Mouse (Mus musculus): ENCODE measurements at regions not wholly inside any gene's neighbourhood (a gene's known extent, or its start where the extent isn't known, plus 50 kb on each side); places are given as distances from the start of the nearest gene placed in this dataset.
A peak's percentile ranks its signal among the peaks of the same experiment; 100 is the strongest.

DNA sequence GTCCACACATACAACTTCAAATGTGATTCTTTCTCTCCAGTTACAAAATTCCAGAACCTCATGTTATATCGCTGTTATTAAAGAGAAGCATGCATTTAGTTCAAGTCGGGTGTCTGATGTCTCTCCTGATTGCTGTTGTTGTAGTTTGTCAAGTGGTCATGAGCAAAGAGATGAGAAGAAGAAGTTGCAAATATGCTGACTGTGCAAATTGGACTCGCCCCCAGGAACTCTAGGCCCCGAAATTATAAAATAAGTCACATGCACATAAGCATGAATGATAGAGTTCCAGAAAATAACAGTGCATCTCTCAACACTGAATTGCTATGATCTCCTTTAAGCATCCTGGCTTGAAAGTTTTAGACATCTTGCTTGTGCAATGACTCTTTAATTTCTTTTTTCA lies 53.3 kb downstream of the Kif2b start:
- Histone ChIP-seq H3K36me3 (no peaks in the 10 kb centered on the region), H3K9me3 (no peaks in the 10 kb centered on the region), H3K4me3 (no peak overlapping the region), H3K27ac (no peak overlapping the region), H3K4me1 (replicated peaks) (no peaks in the 10 kb centered on the region), H3K27me3 (ENCODE audit: insufficient read depth, poor library complexity, severe bottlenecking) (no peaks in the 10 kb centered on the region)
- 86% methylated on average over 4 of the region's 4 CpGs for WGBS
- no peak for DNase-seq (ENCODE audit: low spot score)

DNA sequence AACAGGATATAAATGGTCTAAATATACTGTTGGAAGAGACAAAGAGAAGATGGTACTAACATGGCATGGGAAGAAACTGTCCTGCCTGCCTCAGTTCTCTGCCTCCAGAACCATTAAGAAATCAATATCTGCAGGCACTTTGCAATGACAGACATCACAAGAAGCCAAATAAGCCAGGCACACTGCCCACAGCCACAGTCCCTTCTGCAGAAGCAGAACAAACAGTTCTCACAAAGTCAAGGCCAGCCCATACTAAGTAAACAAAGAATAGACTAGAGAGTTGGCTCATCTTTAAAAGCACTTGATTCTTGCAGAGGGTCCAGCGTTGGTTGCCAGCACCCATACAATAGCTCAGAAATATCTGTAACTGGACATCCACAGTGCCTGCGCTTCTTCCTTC lies 98.1 kb downstream of the Kif2b start:
- Histone ChIP-seq H3K9me3 (no peaks in the 10 kb centered on the region), H3K36me3 (no peaks in the 10 kb centered on the region), H3K4me1 (replicated peaks) (no peaks in the 10 kb centered on the region), H3K4me3 (no peak overlapping the region), H3K27me3 (ENCODE audit: insufficient read depth, poor library complexity, severe bottlenecking) (no peaks in the 10 kb centered on the region), H3K27ac (no peak overlapping the region)
- no peak for DNase-seq (ENCODE audit: low spot score)
- WGBS: 92% methylated on average over 2 of the region's 2 CpGs

DNA sequence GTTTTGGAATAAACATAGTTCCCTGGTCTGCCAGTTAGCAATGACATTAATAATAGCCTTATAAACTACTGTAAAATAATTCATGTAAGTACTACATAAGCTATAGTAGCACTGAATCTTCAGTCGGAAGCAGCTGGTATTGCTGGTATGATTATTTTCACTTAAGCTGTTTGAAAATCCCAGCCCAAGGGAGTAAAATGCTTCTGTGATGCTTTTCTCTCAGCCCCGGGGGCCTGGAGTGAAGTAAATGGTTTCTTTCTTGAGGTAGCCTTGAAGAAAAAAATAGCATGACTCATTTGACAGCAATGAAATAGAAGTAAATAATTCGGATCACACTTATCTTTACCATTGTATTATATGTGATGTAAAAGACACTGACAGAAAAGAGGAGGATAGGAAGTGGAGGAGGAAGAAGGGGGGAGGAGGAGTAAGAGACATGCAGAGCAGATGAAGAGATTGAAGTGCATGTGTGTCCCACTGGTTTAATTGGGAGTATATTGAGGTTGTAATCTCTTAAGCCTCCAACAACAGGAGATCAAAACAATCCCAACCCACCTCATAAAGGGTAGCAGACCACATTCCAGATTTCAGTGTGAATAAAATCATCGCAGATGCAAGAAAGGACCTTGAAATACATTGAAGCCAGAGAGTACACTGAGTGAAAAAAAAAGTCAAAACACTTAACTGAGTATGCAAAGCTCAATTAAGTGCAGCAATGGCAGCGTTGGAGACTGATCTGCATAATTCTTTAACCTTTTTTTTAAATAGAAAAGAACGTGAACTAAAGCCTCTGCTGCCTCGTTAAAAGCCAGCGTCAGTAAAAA lies 113.6 kb downstream of the Kif2b start:
- no peaks in the 10 kb centered on the region for H3K9me3 ChIP-seq
- no peak overlapping the region for H3K4me3 ChIP-seq
- H3K27ac ChIP-seq: no peak overlapping the region
- H3K27me3 ChIP-seq (ENCODE audit: insufficient read depth, poor library complexity, severe bottlenecking): no peaks in the 10 kb centered on the region
- WGBS: 76% methylated on average over 8 of the region's 8 CpGs
- no peaks in the 10 kb centered on the region for H3K36me3 ChIP-seq
- DNase-seq (ENCODE audit: low spot score): no peak
- no peaks in the 10 kb centered on the region for H3K4me1 ChIP-seq (replicated peaks)

DNA sequence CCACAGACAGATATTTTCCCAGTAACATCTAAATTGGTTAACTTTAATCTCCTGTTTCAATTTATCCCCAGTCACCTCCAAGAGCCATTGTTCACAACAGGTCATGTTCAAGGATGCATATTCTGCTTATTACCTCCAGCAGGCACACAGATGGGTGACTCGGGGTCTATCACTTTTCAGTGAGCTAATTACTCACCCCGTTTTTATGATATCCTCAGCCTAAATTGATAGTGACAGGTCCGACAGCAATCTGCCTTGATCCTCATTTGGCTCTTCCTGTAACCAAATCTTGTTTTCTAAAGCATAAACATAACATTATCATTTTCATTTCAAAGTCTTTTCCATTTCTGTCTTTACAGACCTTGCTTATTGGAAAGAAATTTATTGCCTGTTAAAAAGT lies 115.4 kb downstream of the Kif2b start:
- WGBS: 66% methylated on average over 3 of the region's 3 CpGs
- no peak for DNase-seq (ENCODE audit: low spot score)
- Histone ChIP-seq H3K4me3 (no peak overlapping the region), H3K36me3 (no peaks in the 10 kb centered on the region), H3K27me3 (ENCODE audit: insufficient read depth, poor library complexity, severe bottlenecking) (no peaks in the 10 kb centered on the region), H3K4me1 (replicated peaks) (no peaks in the 10 kb centered on the region), H3K27ac (no peak overlapping the region), H3K9me3 (no peaks in the 10 kb centered on the region)

DNA sequence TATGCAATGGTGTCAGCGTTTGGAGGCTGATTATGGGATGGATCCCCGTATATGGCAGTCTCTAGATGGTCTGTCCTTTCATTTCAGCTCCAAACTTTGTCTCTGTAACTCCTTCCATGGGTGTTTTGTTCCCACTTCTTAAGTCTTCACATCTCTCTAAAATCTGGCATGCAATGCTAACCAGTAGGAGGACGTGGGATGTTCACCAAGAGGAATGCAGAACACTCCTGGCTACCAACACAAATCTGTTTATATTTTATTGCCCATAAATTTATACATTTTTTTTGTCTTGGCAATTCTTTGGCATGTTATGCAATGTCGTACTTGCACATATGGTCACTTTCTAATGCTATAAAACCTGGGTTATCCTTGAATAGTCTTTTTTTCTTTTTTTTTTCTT lies 135.0 kb downstream of the Kif2b start:
- no peak overlapping the region for H3K4me3 ChIP-seq
- no peaks in the 10 kb centered on the region for H3K36me3 ChIP-seq
- WGBS: 90% methylated on average over 4 of the region's 4 CpGs
- DNase-seq (ENCODE audit: low spot score): no peak
- H3K27me3 ChIP-seq (ENCODE audit: insufficient read depth, poor library complexity, severe bottlenecking): no peaks in the 10 kb centered on the region
- no peaks in the 10 kb centered on the region for H3K9me3 ChIP-seq
- H3K4me1 ChIP-seq (replicated peaks): no peaks in the 10 kb centered on the region
- H3K27ac ChIP-seq: no peak overlapping the region

DNA sequence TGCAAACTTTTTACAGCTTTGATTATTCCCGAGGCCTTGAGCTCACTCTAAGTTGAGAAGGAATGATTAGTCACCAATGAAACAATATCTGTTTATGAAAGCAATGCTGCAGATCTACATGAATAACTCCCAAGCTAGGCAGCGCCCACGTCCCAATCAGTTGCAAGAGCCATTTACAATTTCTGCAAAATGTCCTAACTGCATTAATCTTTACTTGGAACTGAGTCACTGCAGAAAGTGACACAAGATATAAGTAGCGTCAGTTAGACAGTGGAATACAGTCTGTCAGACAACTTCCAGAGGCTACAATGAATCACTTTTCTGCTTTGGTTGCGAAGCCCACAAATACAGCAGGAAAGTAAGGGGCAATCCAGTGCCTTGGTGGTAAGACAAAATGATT lies 145.2 kb downstream of the Kif2b start:
- WGBS: 87% methylated on average over 5 of the region's 5 CpGs
- no peak for DNase-seq (ENCODE audit: low spot score)
- Histone ChIP-seq H3K9me3 (no peaks in the 10 kb centered on the region), H3K4me1 (replicated peaks) (no peaks in the 10 kb centered on the region), H3K4me3 (no peak overlapping the region), H3K36me3 (no peaks in the 10 kb centered on the region), H3K27me3 (ENCODE audit: insufficient read depth, poor library complexity, severe bottlenecking) (no peaks in the 10 kb centered on the region), H3K27ac (no peak overlapping the region)

DNA sequence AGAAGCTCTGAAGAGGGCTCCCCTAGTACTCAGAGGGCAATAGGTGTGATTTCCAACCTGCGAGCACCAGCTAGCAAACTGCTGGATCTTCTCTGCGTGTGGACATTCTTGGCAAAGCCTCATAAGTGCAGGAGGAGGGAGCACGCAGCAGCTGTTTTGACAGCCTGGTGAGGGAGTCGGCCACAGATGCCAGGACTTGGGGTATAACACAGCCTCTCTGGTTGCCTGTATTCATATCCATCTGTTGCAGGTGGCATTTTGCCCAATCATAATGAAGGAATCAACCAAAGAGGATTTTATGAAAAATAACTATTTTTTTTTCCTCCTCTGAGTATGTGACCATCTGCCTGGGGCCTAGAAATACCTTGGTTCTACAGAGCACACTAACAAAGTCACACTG lies 150.6 kb downstream of the Kif2b start:
- Histone ChIP-seq H3K27me3 (ENCODE audit: insufficient read depth, poor library complexity, severe bottlenecking) (no peaks in the 10 kb centered on the region), H3K9me3 (no peaks in the 10 kb centered on the region), H3K4me3 (no peak overlapping the region), H3K36me3 (no peaks in the 10 kb centered on the region), H3K27ac (no peak overlapping the region), H3K4me1 (replicated peaks) (no peaks in the 10 kb centered on the region)
- 90% methylated on average over 4 of the region's 4 CpGs for WGBS
- no peak for DNase-seq (ENCODE audit: low spot score)

DNA sequence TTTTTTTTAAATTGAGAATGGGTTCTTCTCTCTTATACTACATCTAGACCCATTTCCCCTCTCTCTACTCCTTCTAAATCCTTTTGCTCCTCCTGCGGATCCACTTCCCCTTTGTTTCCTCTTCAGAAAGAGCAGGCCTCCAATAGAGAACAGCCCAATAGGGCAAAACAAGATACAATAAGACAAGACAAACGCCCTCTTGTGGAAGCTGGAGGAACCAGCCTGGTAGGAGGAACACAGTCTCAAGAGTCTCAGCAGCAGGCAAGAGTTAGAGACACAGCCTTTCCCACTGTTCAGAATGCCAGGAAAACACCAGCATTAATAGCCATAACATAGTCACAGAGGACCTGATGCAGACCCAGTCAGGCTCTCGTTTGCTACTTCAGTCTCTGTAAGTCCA lies 190.2 kb downstream of the Kif2b start:
- H3K4me1 ChIP-seq (replicated peaks): no peaks in the 10 kb centered on the region
- no peak overlapping the region for H3K4me3 ChIP-seq
- H3K9me3 ChIP-seq: no peaks in the 10 kb centered on the region
- no peak overlapping the region for H3K27ac ChIP-seq
- peak; percentile 4 for DNase-seq (ENCODE audit: low spot score)
- WGBS: 39% methylated on average over 3 of the region's 3 CpGs
- no peaks in the 10 kb centered on the region for H3K27me3 ChIP-seq (ENCODE audit: insufficient read depth, poor library complexity, severe bottlenecking)
- no peaks in the 10 kb centered on the region for H3K36me3 ChIP-seq

DNA sequence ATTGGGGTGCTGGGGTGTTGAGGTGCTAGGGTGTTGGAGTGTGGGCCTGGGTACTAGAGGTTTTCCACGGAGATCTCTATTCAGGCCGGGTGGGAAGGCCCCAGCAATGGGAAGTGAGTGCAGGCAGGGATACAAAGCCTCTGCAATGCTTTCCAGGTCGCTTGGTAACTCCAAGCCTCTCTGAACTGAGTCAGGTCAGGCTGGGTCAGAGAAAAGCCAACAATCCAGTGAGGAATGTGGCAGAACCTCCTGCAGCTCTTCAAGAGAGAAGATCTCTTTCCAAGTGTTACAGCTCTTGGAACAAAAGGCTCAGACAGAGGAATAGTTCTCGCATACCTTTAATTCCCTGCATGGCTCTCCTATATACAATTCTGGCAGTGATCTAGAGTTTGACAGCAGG lies 220.3 kb downstream of the Kif2b start:
- Histone ChIP-seq H3K27ac (no peak overlapping the region), H3K4me3 (no peak overlapping the region), H3K9me3 (no peaks in the 10 kb centered on the region), H3K4me1 (replicated peaks) (peaks cover 15% of the 10 kb centered on the region), H3K27me3 (ENCODE audit: insufficient read depth, poor library complexity, severe bottlenecking) (no peaks in the 10 kb centered on the region), H3K36me3 (no peaks in the 10 kb centered on the region)
- 10% methylated on average over 4 of the region's 4 CpGs for WGBS
- peak; percentile 25 for DNase-seq (ENCODE audit: low spot score)

DNA sequence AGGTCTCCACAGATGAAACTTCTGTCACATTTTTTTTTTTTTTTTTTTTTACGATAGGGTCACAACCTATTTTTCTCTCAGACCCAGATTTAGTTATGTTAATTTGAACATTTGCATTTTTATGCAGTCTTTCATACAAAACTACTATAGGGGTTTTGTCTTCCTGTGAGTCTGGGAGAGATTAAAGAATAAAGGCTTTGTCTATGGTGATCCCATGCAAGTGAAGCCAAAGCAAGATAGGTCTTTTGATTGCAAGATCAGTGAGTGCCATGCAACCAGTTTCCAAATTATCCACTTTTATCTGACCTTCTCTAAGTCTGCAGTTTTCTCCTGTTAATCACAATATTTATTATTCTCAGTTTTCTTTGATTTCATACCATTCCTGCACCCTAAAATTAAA lies 234.7 kb downstream of the Kif2b start:
- Histone ChIP-seq H3K4me3 (no peak overlapping the region), H3K9me3 (no peaks in the 10 kb centered on the region), H3K27me3 (ENCODE audit: insufficient read depth, poor library complexity, severe bottlenecking) (no peaks in the 10 kb centered on the region), H3K4me1 (replicated peaks) (no peaks in the 10 kb centered on the region), H3K27ac (no peak overlapping the region), H3K36me3 (no peaks in the 10 kb centered on the region)
- DNase-seq (ENCODE audit: low spot score): no peak
- WGBS: 50% methylated on average over 1 of the region's 1 CpGs

DNA sequence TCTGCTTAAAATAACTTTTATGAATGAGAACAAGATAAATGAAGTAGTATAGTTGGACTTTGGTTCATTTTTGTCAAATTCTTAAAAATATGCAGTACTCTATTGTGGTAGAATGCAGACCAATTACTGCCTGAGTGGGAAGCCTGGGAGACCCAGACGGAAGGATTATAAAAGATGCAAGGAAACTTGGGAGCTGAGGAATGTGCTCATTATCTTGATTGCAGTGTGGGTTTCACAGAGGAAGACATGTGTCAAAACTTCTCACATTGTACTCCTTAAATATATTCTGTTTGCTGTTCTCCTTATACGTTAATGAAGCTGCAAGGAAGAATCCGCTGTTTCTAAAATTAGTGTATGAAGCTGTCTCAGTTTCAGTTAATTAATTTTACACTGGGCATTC lies 244.3 kb downstream of the Kif2b start:
- Histone ChIP-seq H3K27me3 (ENCODE audit: insufficient read depth, poor library complexity, severe bottlenecking) (no peaks in the 10 kb centered on the region), H3K4me1 (replicated peaks) (peaks cover 4% of the 10 kb centered on the region), H3K27ac (no peak overlapping the region), H3K9me3 (no peaks in the 10 kb centered on the region), H3K4me3 (no peak overlapping the region), H3K36me3 (no peaks in the 10 kb centered on the region)
- 78% methylated on average over 3 of the region's 3 CpGs for WGBS
- DNase-seq (ENCODE audit: low spot score): no peak

DNA sequence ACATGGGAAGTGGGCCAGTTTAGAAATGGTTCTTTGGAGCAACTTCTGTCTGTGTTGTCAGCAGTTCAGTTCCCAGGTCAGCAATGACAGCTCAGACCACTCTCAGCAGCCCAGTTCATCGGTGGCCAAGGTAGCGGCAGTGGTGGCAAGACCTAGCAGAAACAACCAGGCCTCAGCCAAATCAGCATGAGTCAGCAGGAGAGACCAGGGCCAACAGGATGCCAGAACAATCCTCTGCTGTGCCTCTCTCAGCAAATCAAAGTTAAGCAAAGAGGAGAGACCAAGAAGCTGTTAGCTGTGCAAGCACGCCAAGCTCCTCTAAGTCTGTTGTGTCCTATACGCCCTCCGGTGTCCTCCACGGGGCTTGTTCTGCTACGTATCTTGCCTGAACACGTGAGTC lies 249.8 kb downstream of the Kif2b start:
- H3K27me3 ChIP-seq (ENCODE audit: insufficient read depth, poor library complexity, severe bottlenecking): no peaks in the 10 kb centered on the region
- H3K9me3 ChIP-seq: no peaks in the 10 kb centered on the region
- H3K27ac ChIP-seq: no peak overlapping the region
- 89% methylated on average over 8 of the region's 8 CpGs for WGBS
- H3K4me1 ChIP-seq (replicated peaks): peaks cover 4% of the 10 kb centered on the region
- no peaks in the 10 kb centered on the region for H3K36me3 ChIP-seq
- H3K4me3 ChIP-seq: no peak overlapping the region
- DNase-seq (ENCODE audit: low spot score): no peak

DNA sequence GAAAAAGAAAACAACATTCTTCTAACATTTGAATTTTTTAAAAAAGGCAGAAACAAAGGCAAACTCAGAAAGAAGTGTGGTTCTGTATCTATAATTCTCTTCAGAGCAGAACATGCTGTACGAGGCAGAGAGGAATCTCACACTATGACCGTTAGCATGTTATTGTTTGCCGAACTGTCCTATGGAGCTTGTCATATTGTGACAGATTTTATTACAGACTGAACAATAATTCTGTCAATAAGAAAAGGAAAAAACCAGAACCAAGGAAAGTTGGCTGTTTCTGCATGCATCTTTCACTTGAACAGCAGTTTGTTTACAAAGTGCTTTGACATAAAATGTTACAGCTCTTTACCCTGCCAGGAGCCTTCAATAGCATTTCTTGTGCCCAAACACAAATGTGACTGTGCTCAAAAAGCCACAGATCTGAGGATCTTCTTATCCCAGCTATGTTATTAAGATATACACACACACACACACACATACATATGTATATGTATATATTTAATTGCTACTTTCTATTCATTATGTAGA lies 267.1 kb downstream of the Kif2b start:
- 50% methylated on average over 3 of the region's 3 CpGs for WGBS
- H3K4me1 ChIP-seq (replicated peaks): no peaks in the 10 kb centered on the region; the same call in 1 of the 2 replicates
- no peak overlapping the region for H3K27ac ChIP-seq
- H3K36me3 ChIP-seq: no peaks in the 10 kb centered on the region
- DNase-seq (ENCODE audit: low spot score): no peak
- no peaks in the 10 kb centered on the region for H3K27me3 ChIP-seq (ENCODE audit: insufficient read depth, poor library complexity, severe bottlenecking)
- no peaks in the 10 kb centered on the region for H3K9me3 ChIP-seq
- H3K4me3 ChIP-seq: no peak overlapping the region

Data from hindbrain, embryonic 10.5 days (tissue).